Mouse (Mus musculus): ENCODE data around the gene G430095P16Rik.
A peak's percentile ranks its signal among the peaks of the same experiment; 100 is the strongest.

G430095P16Rik gene

GRCm38 (mm10) chr8:84718959-84719690 is 3.7 kb upstream of the G430095P16Rik start:
- no peak for DNase-seq (ENCODE audit: low read depth, low spot score)

- no peak for DNase-seq (ENCODE audit: low read depth, low spot score)
Measured at GRCm38 (mm10) chr8:84722530-84722849, 317 bp upstream of the G430095P16Rik start.

- DNase-seq (ENCODE audit: low read depth, low spot score): no peak
Measured at GRCm38 (mm10) chr8:84723571-84723900, 729 bp downstream of the G430095P16Rik start.

- DNase-seq (ENCODE audit: low read depth, low spot score): no peak
Measured at GRCm38 (mm10) chr8:84724683-84725082, 1.9 kb downstream of the G430095P16Rik start.

DNA sequence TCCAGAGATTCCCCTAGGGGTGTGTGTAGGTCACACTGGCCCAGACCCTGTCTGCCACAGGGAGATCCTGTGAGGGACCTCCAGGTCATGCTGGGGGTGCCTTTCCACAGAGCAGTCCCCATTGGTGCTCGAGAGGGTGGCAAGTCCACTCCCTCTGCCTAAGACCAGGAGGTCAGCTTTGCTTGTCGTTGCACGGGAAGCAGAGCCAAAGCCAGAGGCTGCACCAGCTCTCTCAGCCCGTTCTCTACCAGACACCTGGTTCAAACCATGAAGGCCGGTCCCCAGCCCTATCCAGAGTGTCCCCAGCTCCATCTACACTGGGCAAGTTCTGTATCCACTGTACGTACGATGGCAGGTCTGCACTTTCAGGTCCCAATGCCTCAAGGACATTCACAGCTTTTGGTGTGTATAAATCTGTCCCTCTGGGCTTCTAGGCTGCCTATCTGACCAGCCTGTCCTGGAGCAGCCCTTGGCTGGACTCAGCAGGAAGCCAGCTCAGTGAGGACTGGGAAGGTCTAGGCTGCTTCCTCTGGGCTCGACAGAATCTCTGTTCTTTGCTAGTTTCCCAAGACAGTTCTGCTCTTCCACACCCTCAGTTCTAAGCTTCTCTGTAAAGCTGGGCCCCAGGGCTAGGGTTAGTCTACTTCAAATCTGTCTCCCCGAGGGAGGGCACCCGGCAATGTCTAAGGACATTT is 2.6 kb downstream of the G430095P16Rik start:
- DNase-seq (ENCODE audit: low read depth, low spot score): no peak

DNA sequence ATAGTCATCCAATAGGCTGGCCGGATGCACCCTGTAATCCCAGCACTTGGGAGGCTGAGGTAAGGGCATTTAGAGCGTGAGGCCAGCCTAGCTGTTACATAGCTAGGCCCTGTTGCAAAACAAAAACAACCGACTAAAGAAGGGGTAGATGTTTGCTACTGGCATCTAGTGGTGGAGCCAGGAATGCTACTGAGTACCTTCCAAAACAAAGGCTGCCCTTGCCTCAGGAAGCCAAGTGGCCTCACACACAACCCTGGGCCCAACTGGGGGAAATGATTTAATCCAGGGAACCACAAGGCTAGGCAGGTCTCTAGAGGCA is 3.1 kb downstream of the G430095P16Rik start:
- peak; percentile 47 for DNase-seq (ENCODE audit: low read depth, low spot score)

DNA sequence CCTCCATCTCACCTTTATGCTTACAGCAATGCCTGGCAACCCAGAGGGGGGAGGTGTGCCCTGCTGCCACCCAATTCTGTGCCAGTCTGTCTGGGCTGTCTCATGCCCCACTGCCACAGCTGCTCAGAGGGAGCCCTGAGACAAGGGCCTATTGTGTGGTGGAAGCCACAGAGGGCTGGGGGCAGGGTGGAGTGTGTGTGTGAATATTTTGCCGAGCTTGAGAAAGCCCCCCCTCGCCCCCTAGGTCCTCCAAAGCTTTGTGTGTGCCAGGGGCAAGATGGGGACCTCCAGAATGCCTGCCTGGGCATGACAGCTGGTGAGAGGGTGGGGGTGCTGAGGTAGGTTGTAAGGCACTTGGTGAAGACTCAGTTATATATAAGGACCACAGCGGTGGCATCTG is 5.7 kb downstream of the G430095P16Rik start:
- no peak for DNase-seq (ENCODE audit: low read depth, low spot score)

GRCm38 (mm10) chr8:84729921-84730362 is 7.1 kb downstream of the G430095P16Rik start:
- DNase-seq (ENCODE audit: low read depth, low spot score): peak; percentile 74

- DNase-seq (ENCODE audit: low read depth, low spot score): peak; percentile 46
Measured at GRCm38 (mm10) chr8:84730541-84731370, 7.9 kb downstream of the G430095P16Rik start.

DNA sequence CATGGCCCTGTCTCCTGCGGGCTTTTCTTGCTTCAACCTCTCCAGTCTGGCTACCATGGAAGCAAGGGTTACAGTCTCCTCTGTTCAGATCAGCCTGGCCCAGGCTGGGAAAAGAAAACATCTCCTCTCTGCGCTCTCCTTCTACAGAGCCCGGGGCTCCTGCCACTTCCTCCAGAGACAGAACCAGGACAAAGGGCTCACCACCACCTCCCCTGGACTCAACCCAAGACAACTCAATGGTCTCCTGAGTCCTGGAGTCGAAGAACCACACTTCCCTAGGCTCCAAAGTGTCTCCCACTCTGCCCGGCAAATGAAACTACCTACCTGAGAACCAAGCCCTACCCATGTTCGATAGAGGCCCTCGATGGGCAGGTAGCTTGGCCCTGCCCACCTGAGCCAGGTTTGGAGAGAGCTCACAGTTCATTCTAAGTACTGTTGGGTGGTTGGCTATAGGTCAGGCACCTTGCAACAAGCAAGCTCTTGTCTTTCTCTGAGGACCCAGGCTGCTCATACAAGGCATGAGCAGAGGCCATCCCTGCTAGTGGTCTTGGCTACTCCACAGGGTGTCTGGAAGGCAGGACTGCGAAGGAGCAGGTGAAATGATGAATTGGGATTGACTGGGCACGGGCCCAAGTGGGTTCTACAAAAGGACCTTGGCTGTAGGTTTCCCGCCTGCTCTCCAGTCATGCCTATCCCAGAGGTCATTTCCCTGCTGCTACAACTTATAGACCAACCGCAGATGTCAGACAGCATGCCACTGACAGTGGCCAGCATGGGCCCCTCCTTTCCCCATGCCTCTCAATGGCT is 8.8 kb downstream of the G430095P16Rik start:
- DNase-seq (ENCODE audit: low read depth, low spot score): no peak

DNA sequence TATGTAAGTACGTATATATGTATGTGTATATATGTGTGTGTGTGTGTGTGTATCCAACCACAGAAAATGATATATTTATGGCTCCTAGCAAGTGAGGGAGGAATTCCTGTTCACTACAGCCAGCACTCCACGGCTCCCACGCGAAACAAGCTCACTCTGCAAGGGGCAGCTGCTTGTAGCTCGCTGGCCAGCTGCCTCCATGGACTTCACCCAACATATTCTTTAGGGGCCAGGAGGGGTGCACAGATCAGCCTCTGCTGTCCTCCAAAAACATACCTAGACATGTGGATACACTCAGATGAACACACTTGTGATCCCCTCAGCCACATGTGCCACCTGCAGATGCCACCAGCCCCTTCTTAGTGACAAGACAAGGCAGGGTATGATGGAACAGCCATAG is 9.7 kb downstream of the G430095P16Rik start:
- no peak for DNase-seq (ENCODE audit: low read depth, low spot score)

DNA sequence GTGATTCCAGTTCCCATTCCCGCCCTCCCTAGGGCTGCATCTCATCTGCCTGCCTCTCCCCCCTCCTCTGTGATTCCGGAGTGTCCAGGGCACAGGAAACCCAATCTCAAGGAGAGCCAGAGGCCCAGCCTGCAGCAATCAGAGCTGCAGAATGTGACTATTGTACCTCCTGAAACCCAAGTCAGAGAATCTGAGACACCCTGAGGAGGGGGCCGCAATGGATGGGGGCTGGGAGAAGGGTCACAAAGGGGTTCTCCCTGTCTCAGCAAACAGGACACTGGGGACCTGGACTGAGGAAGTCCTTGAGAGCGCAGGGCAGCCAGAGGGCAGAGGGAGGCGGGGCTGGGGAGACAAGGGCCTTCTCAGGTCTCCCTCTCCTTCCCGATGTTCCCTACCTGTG is 10.2 kb downstream of the G430095P16Rik start:
- no peak for DNase-seq (ENCODE audit: low read depth, low spot score)

- DNase-seq (ENCODE audit: low read depth, low spot score): no peak
Measured at GRCm38 (mm10) chr8:84733959-84734358, 11.2 kb downstream of the G430095P16Rik start.

GRCm38 (mm10) chr8:84734680-84735079 is 11.9 kb downstream of the G430095P16Rik start:
- no peak for DNase-seq (ENCODE audit: low read depth, low spot score)

GRCm38 (mm10) chr8:84735597-84735996 is 12.8 kb downstream of the G430095P16Rik start:
- DNase-seq (ENCODE audit: low read depth, low spot score): no peak

GRCm38 (mm10) chr8:84736521-84736920 is 13.7 kb downstream of the G430095P16Rik start:
- DNase-seq (ENCODE audit: low read depth, low spot score): no peak

GRCm38 (mm10) chr8:84737608-84738007 is 14.8 kb downstream of the G430095P16Rik start:
- peak; percentile 88 for DNase-seq (ENCODE audit: low read depth, low spot score)

DNA sequence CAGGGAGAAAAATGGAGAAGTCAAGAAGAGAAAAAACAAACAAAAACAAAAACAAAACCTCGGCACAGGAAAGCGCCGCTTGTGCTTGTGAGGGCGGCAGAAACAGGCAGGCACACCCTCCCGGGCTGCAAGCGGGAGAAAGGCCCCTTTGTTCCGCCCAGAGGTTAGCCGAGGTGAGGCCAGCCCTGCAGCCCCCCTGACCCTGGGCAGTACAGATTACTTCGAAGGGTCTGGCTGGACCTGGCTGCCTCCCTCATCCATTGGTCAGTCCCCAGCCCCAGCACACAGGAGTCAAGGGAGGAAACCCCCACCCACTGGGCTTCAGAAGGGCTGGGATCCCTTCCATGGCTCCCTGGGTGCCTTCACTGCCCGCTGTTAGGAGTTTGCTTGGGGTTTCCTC is 15.5 kb downstream of the G430095P16Rik start:
- DNase-seq (ENCODE audit: low read depth, low spot score): no peak

- DNase-seq (ENCODE audit: low read depth, low spot score): no peak
Measured at GRCm38 (mm10) chr8:84738715-84739400, 16.1 kb downstream of the G430095P16Rik start.

DNA sequence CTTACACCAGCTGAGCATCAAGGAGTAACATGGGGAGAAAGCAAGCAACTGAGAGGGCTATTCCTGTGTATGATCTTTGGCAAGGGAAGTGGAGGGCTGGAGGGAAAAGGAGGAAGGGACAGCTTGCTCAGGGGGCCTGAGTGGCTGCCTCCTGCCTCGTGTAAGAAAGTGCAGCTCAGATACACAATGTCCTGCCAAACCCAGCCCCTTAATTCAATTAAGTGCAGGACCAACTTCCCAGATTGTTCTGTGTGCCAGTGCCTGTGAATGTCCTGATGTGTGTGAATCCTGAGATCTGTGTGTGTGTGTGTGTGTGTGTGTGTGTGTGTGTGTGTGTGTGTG is 16.6 kb downstream of the G430095P16Rik start:
- DNase-seq (ENCODE audit: low read depth, low spot score): no peak
